ENCODE assay signal across 8 mouse cellular contexts in the genomic region with DNA sequence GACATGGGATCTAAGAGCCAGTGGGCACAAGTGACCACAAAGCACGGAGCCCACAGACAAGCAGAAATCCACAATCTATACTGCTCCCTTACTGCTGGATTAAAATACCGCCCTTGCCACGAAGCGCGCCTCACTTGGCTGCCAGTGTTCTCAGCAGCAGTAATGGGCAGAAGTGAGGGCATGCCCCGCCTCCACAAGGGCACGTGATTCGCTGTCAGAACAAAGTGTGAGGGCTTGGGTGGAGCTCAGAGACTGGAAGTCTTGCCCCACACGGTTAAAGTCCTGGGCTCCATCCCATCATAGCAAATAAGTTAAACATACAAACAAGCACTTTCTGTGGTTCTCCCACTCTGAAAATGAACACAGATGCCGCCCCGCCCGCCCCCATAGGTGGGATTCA. TPM values are rescaled to one million over a fixed set of nuclear protein-coding genes. Genes with fewer than 3 reads are reported as not detected.
DNase-seq lines count a peak whose midpoint lies in the region; ATAC-seq and TF ChIP-seq lines count a peak whose summit lies in the region.

No protein-coding gene starts in this region.

- TF ChIP-seq CTCF in midbrain, postnatal 0 days (IDR thresholded peaks at IDR 0.05) = no peak
- TF ChIP-seq CTCF in liver, adult 2 months (IDR thresholded peaks at IDR 0.05; ENCODE audit: low read depth, low read length) = no peak

- H3K4me3 ChIP-seq in midbrain, embryonic 10.5 days = peak overlapping the region; percentile 44; the same call in 1 of the 2 replicates
- no peak overlapping the region; the same call in 1 of the 2 replicates for H3K4me3 ChIP-seq in midbrain, postnatal 0 days (ENCODE audit: low read depth, low read length)
- peak overlapping the region; percentile 14; the same call in 1 of the 2 replicates for H3K4me3 ChIP-seq in hindbrain, embryonic 13.5 days
- no peak overlapping the region for H3K4me3 ChIP-seq in liver, adult 2 months (ENCODE audit: insufficient read depth, low read depth, low read length)
- H3K4me3 ChIP-seq in myocyte = peak overlapping the region; percentile 1

- no peaks in the 10 kb centered on the region for H3K36me3 ChIP-seq in midbrain, embryonic 10.5 days
- no peaks in the 10 kb centered on the region for H3K36me3 ChIP-seq in midbrain, postnatal 0 days (ENCODE audit: insufficient read depth, low read length)
- no peaks in the 10 kb centered on the region for H3K36me3 ChIP-seq in hindbrain, embryonic 13.5 days
- H3K36me3 ChIP-seq in liver, adult 2 months (ENCODE audit: control insufficient read depth, insufficient read depth, low read length) = no peaks in the 10 kb centered on the region
- no peaks in the 10 kb centered on the region for H3K36me3 ChIP-seq in myocyte (ENCODE audit: control insufficient read depth, insufficient read depth)

- no peak overlapping the region for H3K4me2 ChIP-seq in midbrain, postnatal 0 days (ENCODE audit: low read depth, low read length, poor library complexity, severe bottlenecking)
- no peak overlapping the region for H3K4me2 ChIP-seq in hindbrain, embryonic 13.5 days
- peak overlapping the region; percentile 86 for H3K4me2 ChIP-seq in myocyte (ENCODE audit: low read depth)

- TF ChIP-seq POLR2A in liver, adult 2 months (IDR thresholded peaks at IDR 0.05; ENCODE audit: extremely low read depth, insufficient read depth, low read length) = 0 out of 2 replicates have a peak, but pooled peaks have one; percentile 18
- peak; percentile 63 for TF ChIP-seq POLR2A in myocyte (IDR thresholded peaks at IDR 0.05; ENCODE audit: insufficient read length, low read depth)

- H3K27ac ChIP-seq in midbrain, embryonic 10.5 days (replicated peaks) = no peak overlapping the region
- no peak overlapping the region for H3K27ac ChIP-seq in midbrain, postnatal 0 days (ENCODE audit: low read depth, low read length)
- H3K27ac ChIP-seq in hindbrain, embryonic 13.5 days = no peak overlapping the region
- no peak overlapping the region for H3K27ac ChIP-seq in liver, adult 2 months (replicated peaks; ENCODE audit: insufficient read depth, low read depth, low read length)

- peaks cover 95% of the 10 kb centered on the region for H3K27me3 ChIP-seq in midbrain, embryonic 10.5 days (ENCODE audit: low read depth, poor library complexity, severe bottlenecking)
- peaks cover 66% of the 10 kb centered on the region for H3K27me3 ChIP-seq in midbrain, postnatal 0 days (ENCODE audit: insufficient read depth, low read length)
- peaks cover 91% of the 10 kb centered on the region for H3K27me3 ChIP-seq in hindbrain, embryonic 13.5 days
- peaks cover 13% of the 10 kb centered on the region for H3K27me3 ChIP-seq in liver, adult 2 months (ENCODE audit: control insufficient read depth, insufficient read depth, low read length)
- peaks cover 17% of the 10 kb centered on the region for H3K27me3 ChIP-seq in myocyte (ENCODE audit: control insufficient read depth, insufficient read depth, insufficient read length)

- H3K9ac ChIP-seq in midbrain, postnatal 0 days (replicated peaks; ENCODE audit: low read length, poor library complexity, severe bottlenecking) = no peak overlapping the region
- H3K9ac ChIP-seq in hindbrain, embryonic 13.5 days = no peak overlapping the region
- 0 out of 2 replicates have a peak overlapping the region, but pooled peaks have one; percentile 48 for H3K9ac ChIP-seq in liver, adult 2 months (ENCODE audit: low read depth, low read length)

- no peak for ATAC-seq in midbrain, postnatal 0 days (ENCODE audit: low FRiP score)
- ATAC-seq in hindbrain, embryonic 13.5 days (ENCODE audit: low FRiP score) = no peak

- WGBS in midbrain, embryonic 10.5 days = 4% methylated on average over 12 of the region's 12 CpGs
- WGBS in midbrain, postnatal 0 days = 4% methylated on average over 12 of the region's 12 CpGs
- 2% methylated on average over 12 of the region's 12 CpGs for WGBS in hindbrain, embryonic 13.5 days
- 2% methylated on average over 12 of the region's 12 CpGs for WGBS in liver, adult 2 months

- peaks cover 34% of the 10 kb centered on the region for H3K4me1 ChIP-seq in midbrain, embryonic 10.5 days
- H3K4me1 ChIP-seq in midbrain, postnatal 0 days (ENCODE audit: insufficient read depth, low read length) = 0 out of 2 replicates have a peak, but pooled peaks cover 13% of the 10 kb centered on the region
- H3K4me1 ChIP-seq in hindbrain, embryonic 13.5 days (replicated peaks) = peaks cover 32% of the 10 kb centered on the region
- H3K4me1 ChIP-seq in liver, adult 2 months (ENCODE audit: control insufficient read depth, insufficient read depth, low read length) = peaks cover 6% of the 10 kb centered on the region

- H3K9me3 ChIP-seq in midbrain, embryonic 10.5 days (replicated peaks) = no peaks in the 10 kb centered on the region
- no peaks in the 10 kb centered on the region for H3K9me3 ChIP-seq in midbrain, postnatal 0 days (ENCODE audit: low read length)
- no peaks in the 10 kb centered on the region for H3K9me3 ChIP-seq in hindbrain, embryonic 13.5 days

- no peak overlapping the region for H3ac ChIP-seq in myocyte (ENCODE audit: control insufficient read depth, insufficient read length)

- DNase-seq in midbrain, embryonic 10.5 days (ENCODE audit: low spot score) = peak; percentile 42
- no peak for DNase-seq in midbrain, postnatal 0 days (ENCODE audit: low spot score)
- peak; percentile 52 for DNase-seq in embryo, embryonic 10.5 days (ENCODE audit: low spot score)
- DNase-seq in liver, adult 2 months (ENCODE audit: extremely low read depth, low read depth, low spot score) = peak; percentile 91
- peak; percentile 68 for DNase-seq in thymus, postnatal 4 days
- DNase-seq in cerebellum, adult 11-12 months = no peak

- H3K79me2 ChIP-seq in liver, adult 2 months (ENCODE audit: control insufficient read depth, insufficient read depth, low read length) = no peaks in the 10 kb centered on the region
- no peaks in the 10 kb centered on the region for H3K79me2 ChIP-seq in myocyte (ENCODE audit: control insufficient read depth, insufficient read depth)

TF ChIP-seq in myocyte, 11 proteins besides CTCF, POLR2A, EP300 and RAD21 (continues in another document):
- TF ChIP-seq POLR2AphosphoS2 (IDR thresholded peaks at IDR 0.05; ENCODE audit: insufficient read length, low read depth) (peak; percentile 37), CEBPB (IDR thresholded peaks at IDR 0.05; ENCODE audit: insufficient read depth, poor library complexity, severe bottlenecking) (no peak), MAX (IDR thresholded peaks at IDR 0.05; ENCODE audit: low read depth) (no peak), REST (IDR thresholded peaks at IDR 0.05; ENCODE audit: insufficient read depth, insufficient read length) (no peak), TCF3 (IDR thresholded peaks at IDR 0.05; ENCODE audit: insufficient read length, low read depth) (no peak), E2F4 (IDR thresholded peaks at IDR 0.05; ENCODE audit: insufficient read depth) (no peak), TCF12 (IDR thresholded peaks at IDR 0.05; ENCODE audit: insufficient read depth, poor library complexity, severe bottlenecking) (no peak), SRF (IDR thresholded peaks at IDR 0.05; ENCODE audit: control insufficient read depth, insufficient read length, low read depth) (no peak), USF1 (IDR thresholded peaks at IDR 0.05; ENCODE audit: low read depth) (peak; percentile 98)

RNA-seq across cellular contexts. Expression of a gene that starts 1.7 kb away (rescaled TPM):
- polyA plus RNA-seq in midbrain, embryonic 10.5 days (2016; fragmentation: Nextera tagmentation; extraction: Ambion mirVana) = not detected in 2 replicates
- total RNA-seq in midbrain, postnatal 0 days (2014; rRNA removed) = 0.94 and 2.5 TPM in 2 replicates
- polyA plus RNA-seq in midbrain, postnatal 0 days (2015; fragmentation: Nextera tagmentation; extraction: Ambion mirVana) = 5.0 and 24.0 TPM in 2 replicates
- not detected in 2 replicates for polyA plus RNA-seq in hindbrain, embryonic 13.5 days (2015; fragmentation: Nextera tagmentation; extraction: Ambion mirVana)
- total RNA-seq in liver, adult 2 months (2014; rRNA removed) = not detected in 2 replicates
- polyA plus RNA-seq in liver, adult 2 months (2012; rRNA removed) = not detected in 2 replicates
- not detected for polyA plus RNA-seq in myocyte (2012; fragmentation: generic; extraction: Trizol)

RNA-seq across cellular contexts. Expression of a gene that starts 4.7 kb away (rescaled TPM):
- not detected in 2 replicates for polyA plus RNA-seq in midbrain, embryonic 10.5 days (2016; fragmentation: Nextera tagmentation; extraction: Ambion mirVana)
- total RNA-seq in midbrain, postnatal 0 days (2014; rRNA removed) = 10.7 and 12.2 TPM in 2 replicates
- polyA plus RNA-seq in midbrain, postnatal 0 days (2015; fragmentation: Nextera tagmentation; extraction: Ambion mirVana) = 145 and 317 TPM in 2 replicates
- not detected in 2 replicates for polyA plus RNA-seq in hindbrain, embryonic 13.5 days (2015; fragmentation: Nextera tagmentation; extraction: Ambion mirVana)
- total RNA-seq in liver, adult 2 months (2014; rRNA removed) = not detected in 2 replicates
- not detected in 2 replicates for polyA plus RNA-seq in liver, adult 2 months (2012; rRNA removed)
- not detected for polyA plus RNA-seq in myocyte (2012; fragmentation: generic; extraction: Trizol)

RNA-seq across cellular contexts. Expression of a gene that starts 14.1 kb away (rescaled TPM):
- polyA plus RNA-seq in midbrain, embryonic 10.5 days (2016; fragmentation: Nextera tagmentation; extraction: Ambion mirVana) = 84.8 and 89.0 TPM in 2 replicates
- 54.7 and 60.5 TPM in 2 replicates for total RNA-seq in midbrain, postnatal 0 days (2014; rRNA removed)
- 128 and 131 TPM in 2 replicates for polyA plus RNA-seq in midbrain, postnatal 0 days (2015; fragmentation: Nextera tagmentation; extraction: Ambion mirVana)
- 83.9 and 88.8 TPM in 2 replicates for polyA plus RNA-seq in hindbrain, embryonic 13.5 days (2015; fragmentation: Nextera tagmentation; extraction: Ambion mirVana)
- total RNA-seq in liver, adult 2 months (2014; rRNA removed) = 10.9 and 15.7 TPM in 2 replicates
- 38.1 and 38.4 TPM in 2 replicates for polyA plus RNA-seq in liver, adult 2 months (2012; rRNA removed)
- polyA plus RNA-seq in myocyte (2012; fragmentation: generic; extraction: Trizol) = 86.9 TPM

RNA-seq across cellular contexts. Expression of a gene that starts 52.2 kb away (rescaled TPM):
- polyA plus RNA-seq in midbrain, embryonic 10.5 days (2016; fragmentation: Nextera tagmentation; extraction: Ambion mirVana) = 21.7 and 22.4 TPM in 2 replicates
- 7.9 and 8.4 TPM in 2 replicates for total RNA-seq in midbrain, postnatal 0 days (2014; rRNA removed)
- polyA plus RNA-seq in midbrain, postnatal 0 days (2015; fragmentation: Nextera tagmentation; extraction: Ambion mirVana) = 5.9 and 7.4 TPM in 2 replicates
- polyA plus RNA-seq in hindbrain, embryonic 13.5 days (2015; fragmentation: Nextera tagmentation; extraction: Ambion mirVana) = 11.7 and 12.9 TPM in 2 replicates
- total RNA-seq in liver, adult 2 months (2014; rRNA removed) = 6.3 and 6.7 TPM in 2 replicates
- 2.0 and 2.1 TPM in 2 replicates for polyA plus RNA-seq in liver, adult 2 months (2012; rRNA removed)
- polyA plus RNA-seq in myocyte (2012; fragmentation: generic; extraction: Trizol) = 5.9 TPM

RNA-seq across cellular contexts. Expression of a gene that starts 52.2 kb away (rescaled TPM):
- polyA plus RNA-seq in midbrain, embryonic 10.5 days (2016; fragmentation: Nextera tagmentation; extraction: Ambion mirVana) = 20.3 and 21.5 TPM in 2 replicates
- 6.0 and 6.8 TPM in 2 replicates for total RNA-seq in midbrain, postnatal 0 days (2014; rRNA removed)
- 5.1 and 5.5 TPM in 2 replicates for polyA plus RNA-seq in midbrain, postnatal 0 days (2015; fragmentation: Nextera tagmentation; extraction: Ambion mirVana)
- polyA plus RNA-seq in hindbrain, embryonic 13.5 days (2015; fragmentation: Nextera tagmentation; extraction: Ambion mirVana) = 11.5 and 11.8 TPM in 2 replicates
- total RNA-seq in liver, adult 2 months (2014; rRNA removed) = 1.0 and 1.8 TPM in 2 replicates
- polyA plus RNA-seq in liver, adult 2 months (2012; rRNA removed) = 3.4 and 3.7 TPM in 2 replicates
- polyA plus RNA-seq in myocyte (2012; fragmentation: generic; extraction: Trizol) = 5.4 TPM

Comparison
In these comparisons a context has a peak if more than half of its experiments do, and no peak if none do; other contexts are left out.
1. DNase-seq: peak in midbrain, embryonic 10.5 days (single experiment), embryo, embryonic 10.5 days (single experiment), liver, adult 2 months (single experiment) and thymus, postnatal 4 days (single experiment); none in midbrain, postnatal 0 days (single experiment) and cerebellum, adult 11-12 months (single experiment).
2. H3K4me3 ChIP-seq: peak in midbrain, embryonic 10.5 days (single experiment), hindbrain, embryonic 13.5 days (single experiment) and myocyte (single experiment); none in midbrain, postnatal 0 days (single experiment) and liver, adult 2 months (single experiment).
3. RNA of a gene that starts 4.7 kb away (polyA plus RNA-seq): 145 to 317 TPM in midbrain, postnatal 0 days; not detected in hindbrain, embryonic 13.5 days, not detected in midbrain, embryonic 10.5 days, not detected in liver, adult 2 months and not detected in myocyte (single experiment); every median in the first group is over 100 times any median in the second.